Mouse (Mus musculus) brain, embryonic 14.5 days (tissue): ENCODE data around the gene 2700049A03Rik.

Source experiments
- CTCF ChIP-seq: fragments of 200-500 bp; IDR thresholded peaks from 2 replicates; pipeline ENCODE4 v1.5.1; 2012; ENCODE audit warnings: inconsistent platforms, mild to moderate bottlenecking, moderate library complexity, borderline replicate concordance; ENCODE audit not compliant: insufficient read depth, insufficient read length; ENCODE audit errors: extremely low read depth
- POLR2A ChIP-seq: fragments of 200-500 bp; IDR thresholded peaks from 2 replicates; pipeline ENCODE4 v1.6.1; 2012; ENCODE audit warnings: mild to moderate bottlenecking, inconsistent platforms, borderline replicate concordance; ENCODE audit not compliant: poor library complexity, insufficient read depth, insufficient read length, severe bottlenecking; ENCODE audit errors: extremely low read depth

DNA sequence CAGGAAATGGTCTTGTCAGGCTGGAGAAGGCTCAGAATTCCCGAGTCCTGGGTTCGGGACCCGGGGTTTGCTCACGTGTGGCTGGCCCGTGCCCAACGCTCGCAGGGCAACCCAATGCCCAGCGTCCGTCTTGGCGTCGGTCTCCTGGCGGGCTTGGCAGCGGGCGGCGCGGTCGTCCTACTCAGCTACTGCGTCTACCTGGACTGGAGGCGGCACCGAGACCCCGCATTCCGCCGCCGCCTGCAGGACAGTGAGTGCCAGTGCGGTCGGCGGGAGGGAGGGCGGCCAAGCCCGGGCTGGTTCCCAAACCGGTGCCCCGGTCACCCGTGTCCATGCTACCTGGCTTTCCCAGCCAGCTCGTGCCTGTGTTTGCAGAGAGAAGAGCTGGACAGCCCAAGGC, 25.3 kb upstream of the 2700049A03Rik start, which contains the start of gene Tomm20l:
- peak; percentile 44; the same call in 1 of the 2 replicates for TF ChIP-seq CTCF
- TF ChIP-seq POLR2A, result no peak
